Mouse (Mus musculus): ENCODE measurements around the gene Tmem175.
A peak's percentile ranks its signal among the peaks of the same experiment; 100 is the strongest.

Tmem175 gene

GRCm38 (mm10) chr5:108677605-108678295 lies 48.2 kb downstream of the Tmem175 start:
- no peak for DNase-seq (ENCODE audit: low spot score in 2 of 2)

- no peak for DNase-seq (ENCODE audit: low spot score in 2 of 2)
These were observed 48.8 kb downstream of the Tmem175 start for GRCm38 (mm10) chr5:108678296-108678854.

- DNase-seq (ENCODE audit: low spot score in 2 of 2), result no peak
These were observed 50.3 kb downstream of the Tmem175 start for GRCm38 (mm10) chr5:108679909-108680308.

GRCm38 (mm10) chr5:108680871-108681270 lies 51.3 kb downstream of the Tmem175 start:
- no peak for DNase-seq (ENCODE audit: low spot score in 2 of 2)

GRCm38 (mm10) chr5:108689091-108689490 lies 59.5 kb downstream of the Tmem175 start:
- no peak for DNase-seq (ENCODE audit: low spot score in 2 of 2)

- no peak for DNase-seq (ENCODE audit: low spot score in 2 of 2)
These were observed 61.6 kb downstream of the Tmem175 start for GRCm38 (mm10) chr5:108691152-108691551.

- peak; percentile 57 to 70 for DNase-seq (ENCODE audit: low spot score in 2 of 2)
These were observed 62.7 kb downstream of the Tmem175 start, which contains the start of gene Fgfrl1 for GRCm38 (mm10) chr5:108692271-108692670. TSS of gene Fgfrl1 (plus strand) at chr5:108692382.

GRCm38 (mm10) chr5:108693872-108694288 lies 64.3 kb downstream of the Tmem175 start:
- DNase-seq (ENCODE audit: low spot score in 2 of 2), result peak; percentile 73 to 79

- DNase-seq (ENCODE audit: low spot score in 2 of 2), result peak in 1 of 2 experiments; percentile 26
These were observed 65.0 kb downstream of the Tmem175 start for GRCm38 (mm10) chr5:108694352-108695261.

- no peak for DNase-seq (ENCODE audit: low spot score in 2 of 2)
These were observed 66.3 kb downstream of the Tmem175 start for GRCm38 (mm10) chr5:108695861-108696260.

GRCm38 (mm10) chr5:108696542-108696941 lies 67.0 kb downstream of the Tmem175 start:
- DNase-seq (ENCODE audit: low spot score in 2 of 2), result no peak

GRCm38 (mm10) chr5:108697341-108697753 lies 67.8 kb downstream of the Tmem175 start:
- DNase-seq (ENCODE audit: low spot score in 2 of 2), result no peak

Measured in spleen, postnatal 14 days (tissue).